Mouse (Mus musculus) kidney, postnatal 4 days (tissue): ENCODE results near the gene Rbm4b.

ENCODE experiments used
- DNase-seq, 2 experiments: peaks; one replicate each; pipeline ENCODE4 v3.0.0; 2021; ENCODE audit warnings: mixed read lengths in 2 of 2

Gene Rbm4b

DNA sequence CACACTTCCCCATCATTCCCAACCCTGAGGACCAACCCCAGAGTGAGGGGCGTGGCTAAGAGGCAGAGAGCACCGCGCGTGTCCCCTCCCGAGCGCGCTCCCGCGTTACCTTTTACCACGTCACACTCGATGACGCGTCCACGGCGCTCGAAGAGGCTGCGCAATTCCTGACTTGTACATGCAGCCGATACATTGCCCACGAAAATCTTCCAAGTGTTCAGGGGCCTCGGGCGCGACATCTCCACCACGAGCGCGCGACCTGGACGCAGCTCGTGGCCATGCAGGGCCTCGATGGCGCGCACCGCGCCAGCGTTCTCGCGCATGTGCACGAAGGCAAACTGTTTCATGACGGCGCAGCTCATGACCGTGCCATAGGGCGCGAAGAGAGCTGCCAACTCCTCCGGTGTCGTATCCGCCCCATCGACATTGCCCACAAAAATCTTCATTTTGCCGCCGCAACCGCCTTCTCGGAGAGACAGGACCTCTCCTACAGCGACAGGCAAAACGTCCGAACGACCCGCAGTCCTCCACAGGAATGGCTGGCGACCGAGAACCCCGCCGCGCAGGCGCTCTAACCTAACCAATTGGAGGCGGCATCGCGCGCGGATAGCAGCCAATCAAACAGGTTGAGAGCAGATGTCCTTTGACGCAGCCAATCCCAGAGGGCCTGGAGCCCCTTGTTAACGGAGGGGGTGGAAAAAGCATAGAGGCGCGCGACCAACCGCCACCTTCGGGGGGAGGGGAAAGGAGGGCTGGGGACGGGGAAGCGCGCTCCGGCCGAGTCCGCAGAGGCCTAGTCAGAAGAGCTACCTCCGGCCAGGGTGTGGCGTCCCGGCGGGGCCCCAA, 55.0 kb downstream of the Rbm4b start, which contains the start of the genes Gm21992 and Rbm14:
Gene Gm21992 (minus strand): TSS at position 550 of the 846 bp plus-strand sequence.
Gene Rbm14 (minus strand): TSS at position 572 of the 846 bp plus-strand sequence.
- peak; percentile 97 to 99 for DNase-seq

DNA sequence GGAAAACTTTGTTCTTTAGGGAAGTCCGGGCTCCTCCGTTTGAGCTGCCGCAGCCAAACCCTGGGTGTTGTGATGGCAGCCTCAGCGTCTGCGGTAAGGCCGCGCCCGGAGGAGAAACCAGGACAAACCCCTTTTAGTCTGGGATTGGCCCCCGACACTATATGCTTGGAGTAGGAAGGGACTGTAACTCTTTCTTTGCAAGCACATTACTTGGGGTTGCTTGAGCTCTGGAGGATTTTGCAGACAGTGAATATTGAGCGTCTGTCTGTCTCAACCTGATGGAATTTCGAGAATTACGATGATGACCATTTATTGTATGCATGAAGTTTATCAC, 55.6 kb downstream of the Rbm4b start:
- no peak for DNase-seq

- peak in 1 of 2 experiments; percentile 25 for DNase-seq
Observed at GRCm38 (mm10) chr19:4812334-4812949, 56.1 kb downstream of the Rbm4b start.

DNA sequence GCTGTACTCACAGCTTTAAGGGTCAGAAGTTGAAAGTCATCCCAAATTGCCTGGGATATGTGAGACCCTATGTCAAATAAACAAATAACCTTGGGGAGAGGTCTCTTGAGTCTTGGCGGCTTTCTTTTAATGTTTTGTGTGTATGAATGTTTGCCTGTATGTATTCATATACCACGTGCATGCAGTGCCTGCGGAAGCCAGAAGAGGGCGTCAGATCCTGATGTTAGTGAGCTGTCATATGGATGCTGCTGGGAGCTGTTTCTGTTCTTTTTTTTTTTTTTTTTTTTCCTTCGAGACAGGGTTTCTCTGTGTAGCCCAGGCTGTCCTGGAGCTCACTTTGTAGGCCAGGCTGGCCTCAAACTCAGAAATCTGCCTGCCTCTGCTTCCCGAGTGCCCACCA, 56.7 kb downstream of the Rbm4b start:
- peak; percentile 54 to 64 for DNase-seq
